Mouse (Mus musculus): ENCODE measurements around the gene Myh14. TPM values are rescaled to one million over a fixed set of nuclear protein-coding genes. Genes with fewer than 3 reads are reported as not detected.

Gene Myh14
- polyA plus RNA-seq, 1 experiment from 2014 or later = 20.5 TPM

DNA sequence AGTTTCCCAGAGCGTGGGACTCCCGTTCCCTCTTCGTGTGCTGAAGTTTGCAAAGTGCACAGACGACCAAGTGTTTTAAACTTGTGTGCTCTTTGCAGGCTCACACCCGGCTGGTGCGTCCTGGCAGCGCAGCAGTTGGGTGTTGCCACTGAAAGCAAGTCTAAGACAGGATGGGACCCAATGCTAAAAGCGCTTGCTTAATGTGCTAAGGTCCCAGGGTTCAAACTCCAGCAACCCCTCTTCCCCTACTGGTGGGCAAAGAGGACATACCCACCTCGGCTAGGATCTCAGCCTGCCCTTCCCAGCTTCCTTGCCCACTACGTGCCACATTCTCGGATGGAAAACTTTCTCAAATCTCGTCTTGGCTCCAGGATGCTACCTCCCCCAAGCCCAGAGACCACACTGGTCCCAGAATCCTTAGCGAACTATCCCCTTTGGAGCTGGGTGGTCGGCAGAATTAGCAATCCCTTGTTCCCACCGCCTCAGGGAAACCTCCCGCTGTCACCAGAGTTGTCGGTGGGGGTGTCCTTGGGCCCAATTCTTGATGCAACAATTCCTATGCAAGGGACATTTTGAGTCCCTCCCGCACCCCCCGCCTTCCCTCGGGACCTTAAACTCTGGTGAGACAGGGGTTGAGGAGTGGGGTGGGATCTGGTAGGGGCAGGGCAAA, 67.3 kb downstream of the Myh14 start:
- no peak for ATAC-seq (ENCODE audit: insufficient read depth, low FRiP score)
- Histone ChIP-seq H3K9ac (ENCODE audit: low read length) (no peak overlapping the region), H3K27ac (ENCODE audit: low read length) (no peak overlapping the region), H3K27me3 (ENCODE audit: control insufficient read depth, insufficient read depth, low read length) (peaks cover 55% of the 10 kb centered on the region), H3K4me2 (ENCODE audit: low read depth, low read length) (peak overlapping the region; percentile 53), H3K9me3 (replicated peaks; ENCODE audit: control insufficient read depth, low read length) (no peaks in the 10 kb centered on the region), H3K4me3 (replicated peaks; ENCODE audit: low read length) (peak overlapping the region; percentile 38), H3K36me3 (ENCODE audit: control insufficient read depth, insufficient read depth, low read length) (no peaks in the 10 kb centered on the region), H3K4me1 (ENCODE audit: control insufficient read depth, insufficient read depth, low read length) (no peaks in the 10 kb centered on the region)
- WGBS = 4% methylated on average over 20 of the region's 20 CpGs

DNA sequence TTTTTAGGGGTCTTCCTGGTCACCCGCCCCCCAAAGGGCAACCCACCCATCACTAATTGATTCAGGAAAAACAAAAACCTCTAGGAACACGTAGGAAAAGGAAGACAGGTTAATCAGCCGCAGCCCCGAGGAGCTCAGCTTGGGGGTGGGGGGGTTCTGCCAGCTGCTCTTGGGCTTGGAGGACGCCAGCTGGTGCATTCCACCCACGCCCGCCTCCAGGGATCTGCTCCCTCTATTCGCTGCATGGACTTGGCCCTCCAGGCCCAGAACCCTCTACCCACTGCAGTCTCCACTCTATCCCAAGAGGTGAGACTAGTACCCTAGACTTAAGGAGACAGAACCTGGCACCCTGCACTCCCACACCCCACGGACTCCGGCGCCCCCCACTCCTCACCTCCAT, 68.2 kb downstream of the Myh14 start:
- Histone ChIP-seq H3K27me3 (ENCODE audit: control insufficient read depth, insufficient read depth, low read length) (peaks cover 55% of the 10 kb centered on the region), H3K4me3 (replicated peaks; ENCODE audit: low read length) (no peak overlapping the region), H3K9ac (ENCODE audit: low read length) (no peak overlapping the region), H3K9me3 (replicated peaks; ENCODE audit: control insufficient read depth, low read length) (no peaks in the 10 kb centered on the region), H3K27ac (ENCODE audit: low read length) (no peak overlapping the region), H3K4me2 (ENCODE audit: low read depth, low read length) (no peak overlapping the region), H3K36me3 (ENCODE audit: control insufficient read depth, insufficient read depth, low read length) (no peaks in the 10 kb centered on the region), H3K4me1 (ENCODE audit: control insufficient read depth, insufficient read depth, low read length) (no peaks in the 10 kb centered on the region)
- WGBS = 17% methylated on average over 11 of the region's 11 CpGs
- ATAC-seq (ENCODE audit: insufficient read depth, low FRiP score) = no peak

DNA sequence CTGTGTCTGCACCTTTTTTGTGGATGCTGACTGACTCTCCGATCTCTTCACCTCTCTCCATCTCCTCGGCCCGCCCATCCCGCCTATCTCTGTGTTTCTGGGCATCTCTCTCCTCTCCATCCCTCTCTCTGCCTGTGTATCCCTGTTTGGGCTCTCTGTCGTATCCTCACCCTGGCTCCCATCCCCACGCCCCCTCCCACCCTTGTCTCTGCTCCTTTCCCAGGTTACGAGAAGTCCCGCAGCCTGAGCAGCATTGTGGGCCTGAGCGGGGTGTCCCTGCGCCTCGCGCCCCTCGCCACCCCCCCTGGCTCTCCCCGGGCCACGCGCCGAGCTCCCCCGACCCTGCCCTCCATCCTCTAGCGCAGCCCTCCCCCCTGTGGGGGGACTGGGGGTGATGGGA, 69.0 kb downstream of the Myh14 start:
- WGBS = 12% methylated on average over 19 of the region's 19 CpGs
- no peak for ATAC-seq (ENCODE audit: insufficient read depth, low FRiP score)
- Histone ChIP-seq H3K4me3 (replicated peaks; ENCODE audit: low read length) (no peak overlapping the region), H3K36me3 (ENCODE audit: control insufficient read depth, insufficient read depth, low read length) (no peaks in the 10 kb centered on the region), H3K27me3 (ENCODE audit: control insufficient read depth, insufficient read depth, low read length) (peaks cover 55% of the 10 kb centered on the region), H3K4me2 (ENCODE audit: low read depth, low read length) (no peak overlapping the region), H3K27ac (ENCODE audit: low read length) (no peak overlapping the region), H3K9me3 (replicated peaks; ENCODE audit: control insufficient read depth, low read length) (no peaks in the 10 kb centered on the region), H3K9ac (ENCODE audit: low read length) (no peak overlapping the region), H3K4me1 (ENCODE audit: control insufficient read depth, insufficient read depth, low read length) (no peaks in the 10 kb centered on the region)

DNA sequence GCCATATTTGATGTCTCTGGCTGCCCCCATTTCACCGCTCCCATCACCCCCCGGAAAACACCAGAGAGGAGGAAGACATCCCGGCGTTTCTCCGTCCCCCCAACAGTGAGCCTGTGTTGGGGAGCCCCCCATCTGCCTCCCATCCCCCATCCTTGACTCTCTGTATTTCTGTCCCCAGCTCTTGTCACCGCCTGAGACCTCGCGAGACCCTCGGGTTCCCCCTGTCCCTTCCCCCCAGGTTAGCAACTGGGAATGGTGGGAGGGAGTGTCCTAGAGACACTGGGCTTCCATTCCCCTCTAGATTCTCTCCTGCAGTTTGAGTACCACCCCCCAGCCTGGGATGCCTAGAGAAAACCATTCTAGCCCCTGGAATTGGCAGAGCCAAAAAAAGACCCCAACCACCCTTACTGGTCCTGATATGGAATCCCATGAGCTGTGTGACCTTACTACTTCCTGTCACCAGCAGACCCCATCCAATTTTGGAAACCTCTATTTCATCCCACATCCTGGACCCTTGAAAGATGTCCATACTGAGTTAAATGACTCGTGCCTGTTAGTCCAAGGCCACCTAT, 69.9 kb downstream of the Myh14 start:
- no peak for ATAC-seq (ENCODE audit: insufficient read depth, low FRiP score)
- Histone ChIP-seq H3K36me3 (ENCODE audit: control insufficient read depth, insufficient read depth, low read length) (no peaks in the 10 kb centered on the region), H3K27me3 (ENCODE audit: control insufficient read depth, insufficient read depth, low read length) (peaks cover 48% of the 10 kb centered on the region), H3K9ac (ENCODE audit: low read length) (no peak overlapping the region), H3K9me3 (replicated peaks; ENCODE audit: control insufficient read depth, low read length) (no peaks in the 10 kb centered on the region), H3K27ac (ENCODE audit: low read length) (no peak overlapping the region), H3K4me3 (replicated peaks; ENCODE audit: low read length) (no peak overlapping the region), H3K4me2 (ENCODE audit: low read depth, low read length) (no peak overlapping the region), H3K4me1 (ENCODE audit: control insufficient read depth, insufficient read depth, low read length) (no peaks in the 10 kb centered on the region)
- 79% methylated on average over 10 of the region's 10 CpGs for WGBS

DNA sequence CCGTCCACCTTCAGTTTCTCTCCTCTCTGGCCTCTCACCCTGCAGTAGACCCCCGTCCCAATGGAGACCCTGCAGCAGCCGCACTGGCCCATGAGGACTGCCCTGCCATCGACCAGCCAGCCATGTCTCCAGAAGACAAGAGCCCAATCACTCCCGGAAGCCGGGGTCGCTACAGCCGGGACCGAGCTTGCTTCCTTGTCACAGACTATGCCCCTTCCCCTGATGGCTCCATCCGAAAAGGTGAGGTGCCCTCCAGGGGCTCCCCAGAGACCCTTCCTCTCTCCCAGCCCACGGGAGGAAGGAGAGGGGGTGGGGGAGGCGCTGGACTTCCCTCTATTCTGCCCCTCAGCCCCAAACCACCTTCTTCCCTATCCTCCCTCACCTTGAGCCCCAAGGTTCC, 72.3 kb downstream of the Myh14 start:
- no peak overlapping the region for H3K27ac ChIP-seq (ENCODE audit: low read length)

DNA sequence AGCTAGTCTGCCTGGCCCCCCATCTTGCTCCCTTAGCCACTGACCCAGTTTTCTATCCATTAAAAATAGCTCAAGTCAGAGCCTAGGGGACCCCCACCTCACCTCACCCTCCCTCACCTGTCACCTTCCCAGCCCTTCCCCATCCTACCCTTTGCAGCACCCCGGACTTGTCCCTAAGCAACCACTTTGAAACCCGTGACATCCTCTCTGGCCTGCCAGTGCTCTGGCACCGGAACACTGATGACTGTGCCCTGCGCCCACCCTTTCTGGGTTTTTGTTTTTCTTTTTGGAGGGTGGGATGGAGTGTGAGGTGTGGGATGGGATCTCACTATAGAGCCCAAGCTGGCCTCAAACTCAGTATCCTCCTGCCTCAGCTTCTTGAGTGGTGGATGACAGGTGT, 73.0 kb downstream of the Myh14 start:
- Histone ChIP-seq H3K9me3 (replicated peaks; ENCODE audit: control insufficient read depth, low read length) (no peaks in the 10 kb centered on the region), H3K4me2 (ENCODE audit: low read depth, low read length) (no peak overlapping the region), H3K4me3 (replicated peaks; ENCODE audit: low read length) (no peak overlapping the region), H3K36me3 (ENCODE audit: control insufficient read depth, insufficient read depth, low read length) (no peaks in the 10 kb centered on the region), H3K27ac (ENCODE audit: low read length) (no peak overlapping the region), H3K27me3 (ENCODE audit: control insufficient read depth, insufficient read depth, low read length) (peaks cover 34% of the 10 kb centered on the region), H3K4me1 (ENCODE audit: control insufficient read depth, insufficient read depth, low read length) (no peaks in the 10 kb centered on the region), H3K9ac (ENCODE audit: low read length) (no peak overlapping the region)
- 87% methylated on average over 4 of the region's 4 CpGs for WGBS
- ATAC-seq (ENCODE audit: insufficient read depth, low FRiP score) = no peak

More for the DNA sequence above, 72.3 kb downstream of the Myh14 start:
- 79% methylated on average over 12 of the region's 12 CpGs for WGBS
- H3K4me2 ChIP-seq (ENCODE audit: low read depth, low read length) = no peak overlapping the region
- no peak for ATAC-seq (ENCODE audit: insufficient read depth, low FRiP score)
- H3K9me3 ChIP-seq (replicated peaks; ENCODE audit: control insufficient read depth, low read length) = no peaks in the 10 kb centered on the region
- H3K27me3 ChIP-seq (ENCODE audit: control insufficient read depth, insufficient read depth, low read length) = peaks cover 33% of the 10 kb centered on the region
- H3K4me1 ChIP-seq (ENCODE audit: control insufficient read depth, insufficient read depth, low read length) = no peaks in the 10 kb centered on the region
- H3K36me3 ChIP-seq (ENCODE audit: control insufficient read depth, insufficient read depth, low read length) = no peaks in the 10 kb centered on the region
- H3K4me3 ChIP-seq (replicated peaks; ENCODE audit: low read length) = no peak overlapping the region
- H3K9ac ChIP-seq (ENCODE audit: low read length) = no peak overlapping the region

DNA sequence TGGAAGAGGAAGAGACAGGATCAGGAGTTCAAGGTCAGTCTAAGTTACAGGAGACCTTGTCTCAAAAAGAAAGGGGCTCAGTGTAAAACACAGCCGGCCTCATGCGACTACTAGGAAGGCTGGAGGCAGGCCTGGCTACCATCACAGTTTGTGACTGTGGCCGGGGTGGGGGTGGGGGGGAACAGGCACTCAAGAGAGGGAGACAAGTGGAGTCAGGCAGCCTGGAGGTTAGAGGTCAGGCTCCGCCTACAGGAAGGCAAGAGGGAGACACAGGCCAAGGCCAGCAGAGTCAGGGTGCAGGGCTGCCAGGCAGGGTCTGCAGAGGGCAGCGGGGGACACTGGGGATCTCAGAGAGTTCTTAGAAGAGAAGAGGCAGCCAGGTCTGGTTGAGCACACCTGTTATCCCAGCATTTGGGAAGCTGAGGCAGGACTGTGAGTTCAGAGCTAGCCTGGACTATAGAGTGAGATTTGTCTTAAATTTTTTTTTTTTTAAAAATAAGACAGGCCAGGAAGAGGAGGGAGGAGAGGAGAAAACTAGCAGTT, 73.6 kb downstream of the Myh14 start:
- Histone ChIP-seq H3K9me3 (replicated peaks; ENCODE audit: control insufficient read depth, low read length) (no peaks in the 10 kb centered on the region), H3K4me1 (ENCODE audit: control insufficient read depth, insufficient read depth, low read length) (no peaks in the 10 kb centered on the region), H3K27ac (ENCODE audit: low read length) (no peak overlapping the region), H3K4me3 (replicated peaks; ENCODE audit: low read length) (no peak overlapping the region), H3K36me3 (ENCODE audit: control insufficient read depth, insufficient read depth, low read length) (no peaks in the 10 kb centered on the region), H3K9ac (ENCODE audit: low read length) (no peak overlapping the region), H3K27me3 (ENCODE audit: control insufficient read depth, insufficient read depth, low read length) (peaks cover 34% of the 10 kb centered on the region), H3K4me2 (ENCODE audit: low read depth, low read length) (no peak overlapping the region)
- ATAC-seq (ENCODE audit: insufficient read depth, low FRiP score) = no peak
- 49% methylated on average over 5 of the region's 5 CpGs for WGBS

DNA sequence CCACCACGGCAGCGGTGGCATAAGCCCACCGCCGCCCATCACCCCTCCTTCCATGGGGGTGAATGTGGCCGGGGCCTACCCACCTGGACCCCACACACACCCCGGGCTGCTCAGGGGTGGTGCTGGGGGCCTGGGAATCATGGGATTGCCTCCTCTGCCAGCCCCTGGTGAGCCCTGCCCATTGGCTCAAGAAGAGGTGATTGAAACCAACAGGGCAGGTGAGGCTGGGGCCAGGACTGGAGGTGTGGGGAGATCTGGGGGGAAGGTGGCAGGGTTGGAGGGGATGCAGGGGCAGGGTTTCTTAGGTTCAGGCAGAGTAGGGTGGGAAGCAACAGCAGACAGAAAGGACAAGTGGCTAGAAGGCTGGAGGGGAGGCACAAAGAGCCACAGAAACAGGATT, 74.6 kb downstream of the Myh14 start:
- peaks cover 33% of the 10 kb centered on the region for H3K27me3 ChIP-seq (ENCODE audit: control insufficient read depth, insufficient read depth, low read length)
- no peaks in the 10 kb centered on the region for H3K36me3 ChIP-seq (ENCODE audit: control insufficient read depth, insufficient read depth, low read length)
- WGBS = 89% methylated on average over 6 of the region's 6 CpGs
- H3K4me1 ChIP-seq (ENCODE audit: control insufficient read depth, insufficient read depth, low read length) = peaks cover 4% of the 10 kb centered on the region
- ATAC-seq (ENCODE audit: insufficient read depth, low FRiP score) = no peak
- no peak overlapping the region for H3K4me2 ChIP-seq (ENCODE audit: low read depth, low read length)
- H3K4me3 ChIP-seq (replicated peaks; ENCODE audit: low read length) = no peak overlapping the region
- no peak overlapping the region for H3K27ac ChIP-seq (ENCODE audit: low read length)
- no peak overlapping the region for H3K9ac ChIP-seq (ENCODE audit: low read length)
- H3K9me3 ChIP-seq (replicated peaks; ENCODE audit: control insufficient read depth, low read length) = no peaks in the 10 kb centered on the region

DNA sequence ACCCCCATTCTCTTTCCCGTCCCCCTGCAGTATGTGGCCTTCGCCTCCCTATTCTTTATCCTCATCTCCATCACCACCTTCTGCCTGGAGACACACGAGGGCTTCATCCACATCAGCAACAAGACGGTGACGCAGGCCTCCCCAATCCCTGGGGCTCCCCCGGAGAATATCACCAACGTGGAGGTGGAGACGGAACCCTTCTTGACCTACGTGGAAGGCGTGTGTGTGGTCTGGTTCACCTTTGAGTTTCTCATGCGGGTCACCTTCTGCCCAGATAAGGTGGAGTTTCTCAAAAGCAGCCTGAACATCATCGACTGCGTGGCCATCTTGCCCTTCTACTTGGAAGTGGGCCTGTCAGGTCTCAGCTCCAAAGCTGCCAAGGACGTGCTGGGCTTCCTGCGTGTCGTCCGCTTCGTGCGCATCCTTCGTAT, 75.5 kb downstream of the Myh14 start:
- Histone ChIP-seq H3K9ac (ENCODE audit: low read length) (no peak overlapping the region), H3K36me3 (ENCODE audit: control insufficient read depth, insufficient read depth, low read length) (no peaks in the 10 kb centered on the region), H3K27ac (ENCODE audit: low read length) (no peak overlapping the region), H3K4me3 (replicated peaks; ENCODE audit: low read length) (no peak overlapping the region), H3K4me2 (ENCODE audit: low read depth, low read length) (no peak overlapping the region), H3K27me3 (ENCODE audit: control insufficient read depth, insufficient read depth, low read length) (peaks cover 32% of the 10 kb centered on the region), H3K9me3 (replicated peaks; ENCODE audit: control insufficient read depth, low read length) (no peaks in the 10 kb centered on the region), H3K4me1 (ENCODE audit: control insufficient read depth, insufficient read depth, low read length) (peaks cover 11% of the 10 kb centered on the region)
- 90% methylated on average over 20 of the region's 20 CpGs for WGBS
- ATAC-seq (ENCODE audit: insufficient read depth, low FRiP score) = no peak

All from stomach, embryonic 16.5 days (tissue).